Mouse (Mus musculus): ENCODE data around the gene Tdrd3.

DNA sequence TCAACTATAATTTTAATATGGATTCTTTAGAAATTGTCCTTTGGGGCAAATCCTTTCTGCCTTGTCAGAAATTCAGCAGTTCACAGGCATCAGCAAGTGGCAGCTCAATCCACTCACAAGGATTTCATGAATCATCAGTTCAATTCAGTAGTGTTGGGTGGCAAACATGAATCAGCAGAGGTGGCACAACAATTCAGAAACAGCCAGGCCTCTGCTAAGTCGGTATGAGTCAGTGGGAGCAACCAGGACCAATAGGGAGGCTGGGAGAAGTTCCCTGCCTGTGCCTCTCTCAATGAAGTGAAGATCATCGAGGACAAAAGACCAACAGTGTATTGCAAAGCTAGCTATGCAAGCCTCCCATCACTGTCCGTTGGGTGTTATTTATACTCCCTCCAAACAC lies 135.8 kb downstream of the Tdrd3 start:
- no peak for TF ChIP-seq CTCF (IDR thresholded peaks at IDR 0.05; ENCODE audit: low read depth)
- TF ChIP-seq EP300 (IDR thresholded peaks at IDR 0.05; ENCODE audit: low read depth), result no peak
